Mouse (Mus musculus): ENCODE measurements at regions not wholly inside any gene's neighbourhood (a gene's known extent, or its start where the extent isn't known, plus 50 kb on each side); places are given as distances from the start of the nearest gene placed in this dataset.

DNA sequence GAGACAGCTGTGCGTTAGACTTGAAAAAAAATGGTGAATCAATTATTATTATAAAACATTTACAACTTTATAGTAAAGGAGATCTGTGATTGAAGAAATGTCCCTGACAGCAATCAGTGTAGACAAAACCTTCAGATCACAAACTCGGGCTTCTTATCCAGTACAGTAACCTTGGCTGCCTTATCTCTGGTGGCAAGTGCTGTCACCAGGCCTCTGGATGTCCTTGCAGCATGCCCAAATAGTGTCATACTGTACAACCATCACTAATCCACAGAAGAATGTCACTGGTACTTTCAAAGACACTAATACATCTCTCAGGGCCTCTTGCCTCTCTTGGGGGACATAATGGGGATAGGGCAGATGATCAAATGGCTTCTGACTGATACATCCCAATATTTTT is 98.2 kb upstream of the Man2a1 start:
- TF ChIP-seq CTCF (IDR thresholded peaks at IDR 0.05; ENCODE audit: borderline replicate concordance, insufficient read depth, low read length) (no peak), POLR2A (IDR thresholded peaks at IDR 0.05; ENCODE audit: low read depth, low read length) (no peak)

All from embryonic fibroblast, embryonic 13.5 days (primary cell).